Mouse (Mus musculus): ENCODE results near the gene Lrp4.

The Lrp4 gene

DNA sequence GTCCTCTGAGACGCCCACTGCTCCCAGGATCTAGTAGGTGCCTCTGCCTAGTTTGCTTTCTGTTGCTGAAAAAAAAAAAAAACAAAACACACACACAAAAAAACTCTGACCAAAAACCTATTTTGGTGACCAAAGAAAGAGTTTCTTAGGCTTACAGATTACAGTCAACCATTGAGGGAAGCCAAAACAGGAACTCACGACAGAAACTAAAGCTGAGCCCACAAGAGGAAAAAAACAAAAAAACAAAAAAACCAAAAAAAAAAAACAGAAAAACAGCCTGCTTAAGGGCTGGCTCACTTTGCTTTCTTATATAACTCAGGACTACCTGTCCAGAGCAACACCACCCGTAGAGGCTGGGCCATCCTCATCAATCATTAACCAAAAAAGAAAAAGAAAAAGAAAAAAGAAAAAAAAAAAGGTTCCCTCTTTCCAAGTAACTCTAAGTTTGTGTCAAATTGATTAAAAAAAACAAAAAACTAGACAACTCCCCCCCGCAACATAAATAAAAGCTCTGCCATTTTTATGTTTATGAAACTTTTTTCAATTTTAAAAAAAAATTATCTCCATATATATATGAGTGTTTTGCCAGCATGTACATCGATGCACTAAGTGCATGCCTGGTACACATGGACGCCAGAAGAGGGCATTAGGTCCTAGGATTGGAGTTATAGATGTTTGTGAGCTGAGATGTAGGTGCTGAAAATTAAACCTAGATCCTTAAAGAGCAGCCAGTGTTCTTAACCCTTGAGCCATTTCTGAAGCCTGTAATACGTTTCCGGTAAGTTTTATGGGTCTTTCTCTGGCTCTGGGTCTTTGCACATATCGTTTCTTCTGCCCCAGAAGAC is 3.9 kb upstream of the Lrp4 start:
- DNase-seq (ENCODE audit: low spot score), result no peak

DNA sequence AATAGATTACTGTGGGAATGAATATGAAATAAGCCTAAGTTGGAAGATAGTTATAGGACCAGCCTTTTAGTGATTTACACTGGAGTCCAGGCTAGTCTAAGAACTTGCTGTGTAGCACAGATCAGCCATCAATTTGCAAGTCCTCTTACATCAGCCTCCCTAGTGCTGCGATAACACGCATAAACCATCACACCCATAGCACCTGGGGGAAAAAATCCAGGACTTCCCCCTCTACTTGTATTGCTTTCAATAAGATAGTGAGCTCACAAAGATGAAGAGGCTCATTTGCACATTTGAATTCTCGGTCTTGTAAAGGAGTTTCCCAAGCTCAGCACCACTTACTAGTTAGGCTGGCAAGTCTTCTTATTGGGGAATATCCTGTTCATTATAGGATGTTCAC is 2.9 kb upstream of the Lrp4 start:
- DNase-seq (ENCODE audit: low spot score), result no peak

- DNase-seq (ENCODE audit: low spot score), result peak; percentile 14
Observed at GRCm38 (mm10) chr2:91455826-91456225, 1.5 kb upstream of the Lrp4 start.

DNA sequence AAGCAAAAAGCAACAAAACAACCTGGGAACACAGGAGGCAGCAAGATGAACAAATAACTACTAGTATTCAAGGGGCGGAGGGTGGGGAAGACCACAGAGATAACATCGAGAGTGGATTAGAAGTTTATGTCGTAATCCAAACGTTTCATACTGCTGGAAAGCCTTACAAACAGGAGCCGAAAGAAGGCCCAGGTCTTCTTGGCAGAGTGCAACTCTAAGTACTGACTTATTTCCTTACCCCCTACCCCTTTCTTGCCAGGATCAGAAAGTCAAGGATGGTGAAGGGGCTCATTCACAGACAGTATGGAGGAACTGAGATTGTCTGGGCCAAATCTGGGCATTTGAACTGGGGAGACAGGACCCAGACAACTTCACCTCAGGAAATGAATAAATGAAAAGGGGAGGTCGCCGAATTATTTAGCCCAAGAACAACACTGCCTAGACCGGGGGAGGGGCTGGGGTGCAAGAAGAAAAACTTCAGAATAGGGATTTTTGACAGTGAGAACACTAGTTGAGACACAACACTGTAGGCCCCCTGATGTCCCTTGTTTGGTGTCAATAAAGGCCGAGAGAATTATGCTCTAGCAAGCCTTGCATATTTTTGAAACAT is 715 bp upstream of the Lrp4 start:
- no peak for DNase-seq (ENCODE audit: low spot score)

DNA sequence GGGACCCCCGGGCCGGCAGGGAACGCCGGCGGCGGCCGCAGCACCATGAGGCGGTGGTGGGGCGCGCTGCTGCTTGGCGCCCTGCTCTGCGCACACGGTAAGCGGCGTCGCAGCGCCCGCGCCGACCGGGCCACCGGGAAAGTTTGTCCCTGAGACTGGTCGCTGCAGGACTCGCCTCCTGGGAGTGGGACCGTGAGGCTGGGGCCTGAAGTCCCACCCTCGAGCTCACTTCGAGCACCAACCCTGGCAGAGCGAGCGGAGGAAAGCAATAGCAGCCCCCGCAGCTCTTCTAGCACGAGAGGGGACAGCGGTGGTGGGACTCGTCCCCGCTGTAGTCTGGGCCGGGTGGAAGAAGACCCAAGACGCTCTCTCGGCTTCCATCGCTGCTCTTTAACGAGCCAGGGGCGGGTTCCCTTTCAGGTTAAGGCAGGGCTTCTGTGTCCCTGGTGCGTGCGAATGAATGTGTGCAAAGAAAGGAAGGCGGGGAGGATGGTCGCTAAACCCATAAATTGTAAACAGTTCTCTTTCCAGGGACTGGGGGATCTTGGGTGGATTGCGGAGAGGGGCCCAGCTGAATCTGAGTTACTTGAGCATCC is 443 bp downstream of the Lrp4 start:
- DNase-seq (ENCODE audit: low spot score), result no peak

GRCm38 (mm10) chr2:91458252-91458672 is 951 bp downstream of the Lrp4 start:
- no peak for DNase-seq (ENCODE audit: low spot score)

DNA sequence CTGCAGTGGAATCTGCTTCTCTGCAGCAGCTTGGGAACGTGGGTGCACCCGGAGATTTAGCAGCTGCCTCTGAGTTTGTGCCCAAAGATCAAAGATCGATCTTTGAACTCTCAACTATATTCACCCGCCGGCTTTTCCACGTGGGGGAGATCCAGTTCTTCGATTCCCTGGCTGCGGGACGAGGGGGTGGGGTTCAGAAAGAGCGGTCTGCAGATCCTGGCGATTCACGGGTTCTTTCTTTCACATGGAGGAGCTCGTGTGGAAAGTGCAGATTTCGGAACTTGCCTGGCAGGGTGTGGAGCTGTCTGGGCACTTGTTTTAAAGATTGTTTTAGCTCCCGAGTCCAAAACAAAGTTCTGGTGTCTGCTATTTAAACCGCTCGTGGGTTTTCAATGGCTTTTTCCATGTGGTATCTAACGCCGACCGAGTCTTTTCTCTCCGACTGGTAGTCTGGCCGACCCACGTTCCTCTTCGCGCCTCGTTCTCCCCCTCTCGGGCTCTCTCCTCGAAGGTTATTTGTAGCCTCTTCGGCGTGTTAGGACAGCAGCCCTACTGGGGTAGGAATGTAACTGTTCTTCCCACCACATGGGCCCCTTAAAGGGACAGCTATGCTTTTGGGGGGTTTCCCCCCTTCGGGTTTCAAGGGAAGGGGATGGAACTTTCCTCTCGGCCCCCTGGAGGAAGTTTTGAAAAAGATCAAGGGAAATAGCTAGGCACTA is 1.5 kb downstream of the Lrp4 start:
- DNase-seq (ENCODE audit: low spot score), result no peak

DNA sequence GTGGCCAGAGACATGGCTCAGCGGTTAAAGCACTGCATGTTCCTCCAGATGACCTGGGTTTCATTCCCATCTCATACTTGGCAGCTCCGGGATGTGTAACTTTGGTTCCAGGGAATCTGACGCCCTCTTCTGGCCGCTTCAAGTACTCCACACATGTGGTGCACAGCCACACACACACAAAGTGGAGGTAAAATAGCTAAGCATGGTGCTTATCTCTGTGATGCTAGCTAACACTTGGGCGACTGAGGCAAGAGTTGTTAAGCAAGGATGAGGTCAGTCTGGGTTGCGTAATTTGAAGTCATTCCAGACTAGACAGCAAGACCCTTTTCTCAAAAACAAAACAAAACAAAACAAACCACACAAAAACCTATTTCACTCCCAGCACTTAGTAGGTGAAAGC is 2.8 kb downstream of the Lrp4 start:
- DNase-seq (ENCODE audit: low spot score), result no peak

DNA sequence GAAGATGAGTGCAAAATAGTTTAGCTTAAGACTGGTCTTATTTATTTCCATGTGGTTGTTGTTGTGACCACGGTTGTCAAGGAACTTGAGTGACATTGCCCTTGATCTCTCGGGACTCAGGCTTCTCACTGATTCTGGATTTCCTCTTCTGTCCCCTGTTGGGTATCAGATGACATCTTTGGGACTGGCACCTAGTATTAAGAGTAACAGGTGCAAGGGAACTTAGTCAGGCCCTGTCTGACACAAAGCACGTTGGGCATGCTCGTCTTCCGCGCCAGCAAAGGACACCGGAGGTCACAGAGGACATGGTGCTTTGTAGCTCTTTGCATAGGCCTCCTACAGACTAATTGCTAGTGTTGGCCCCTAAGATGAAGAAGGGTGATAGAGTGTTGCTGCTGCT is 3.5 kb downstream of the Lrp4 start:
- DNase-seq (ENCODE audit: low spot score), result no peak

DNA sequence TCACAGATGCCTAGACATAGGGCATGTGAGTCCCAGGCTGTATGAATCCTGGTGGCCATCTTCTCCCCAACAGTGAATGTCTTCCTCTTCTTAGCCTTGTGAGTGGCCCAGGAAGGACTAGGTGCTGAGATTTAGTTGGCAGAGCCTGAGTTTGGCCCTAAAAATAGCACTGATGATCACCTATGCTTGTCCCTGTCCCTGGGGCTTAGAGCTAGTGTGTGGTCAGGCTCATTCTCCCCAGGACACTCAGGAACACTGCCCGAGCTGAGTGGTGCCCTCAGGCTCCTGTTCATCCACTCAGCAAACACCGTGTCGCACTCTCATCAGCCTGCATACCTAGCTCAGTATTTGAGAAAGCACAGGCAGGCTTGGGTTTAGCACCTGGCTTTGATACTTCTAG is 4.0 kb downstream of the Lrp4 start:
- DNase-seq (ENCODE audit: low spot score), result no peak

DNA sequence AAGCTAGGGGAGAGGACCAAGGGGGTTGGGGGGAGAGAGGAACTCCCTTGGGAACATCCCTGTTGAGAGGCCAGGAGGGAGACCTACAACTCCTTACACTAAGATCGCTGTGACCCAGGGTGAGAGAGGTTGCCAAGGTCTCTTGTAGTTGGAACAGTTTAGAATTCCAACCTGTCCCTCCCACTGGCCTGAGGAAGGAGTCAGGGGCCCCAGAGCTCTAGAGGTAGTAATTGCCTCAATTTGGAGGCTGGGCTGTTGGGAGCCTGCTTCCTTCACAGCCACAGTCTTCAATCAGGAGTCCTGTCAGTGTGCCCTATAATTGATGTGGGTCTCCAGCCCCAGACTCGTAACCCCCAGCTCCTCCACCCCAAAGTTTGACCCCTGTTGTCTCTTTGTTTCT is 4.9 kb downstream of the Lrp4 start:
- no peak for DNase-seq (ENCODE audit: low spot score)

DNA sequence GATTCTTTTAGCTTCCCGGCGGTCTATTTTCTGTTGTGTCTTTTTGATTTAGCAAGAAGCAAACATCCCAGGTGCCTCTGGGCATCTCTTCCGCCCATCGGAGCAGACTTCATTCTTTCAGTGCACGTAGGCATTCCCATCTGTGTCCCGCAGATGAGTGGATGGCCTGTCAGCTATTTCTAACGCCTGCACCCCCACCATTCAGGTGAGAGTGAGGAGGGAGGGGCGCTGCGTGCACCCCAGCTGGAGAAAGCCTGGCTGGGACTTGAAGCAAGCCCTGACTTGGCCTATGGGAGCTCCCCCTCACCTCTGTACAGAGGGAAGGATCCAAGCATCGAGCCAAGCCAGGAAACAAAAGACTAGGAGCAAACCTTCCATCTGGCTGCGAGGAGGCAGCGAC is 5.4 kb downstream of the Lrp4 start:
- DNase-seq (ENCODE audit: low spot score), result no peak

- no peak for DNase-seq (ENCODE audit: low spot score)
Observed at GRCm38 (mm10) chr2:91465934-91466333, 8.6 kb downstream of the Lrp4 start.

GRCm38 (mm10) chr2:91467613-91468012 is 10.3 kb downstream of the Lrp4 start:
- DNase-seq (ENCODE audit: low spot score), result no peak

- DNase-seq (ENCODE audit: low spot score), result no peak
Observed at GRCm38 (mm10) chr2:91470055-91470647, 12.8 kb downstream of the Lrp4 start.

- no peak for DNase-seq (ENCODE audit: low spot score)
Observed at GRCm38 (mm10) chr2:91474358-91474757, 17.0 kb downstream of the Lrp4 start.

- no peak for DNase-seq (ENCODE audit: low spot score)
Observed at GRCm38 (mm10) chr2:91475791-91476190, 18.5 kb downstream of the Lrp4 start.

- no peak for DNase-seq (ENCODE audit: low spot score)
Observed at GRCm38 (mm10) chr2:91476251-91476661, 18.9 kb downstream of the Lrp4 start.

GRCm38 (mm10) chr2:91476841-91477240 is 19.5 kb downstream of the Lrp4 start:
- DNase-seq (ENCODE audit: low spot score), result no peak

GRCm38 (mm10) chr2:91480399-91480801 is 23.1 kb downstream of the Lrp4 start:
- DNase-seq (ENCODE audit: low spot score), result no peak

DNA sequence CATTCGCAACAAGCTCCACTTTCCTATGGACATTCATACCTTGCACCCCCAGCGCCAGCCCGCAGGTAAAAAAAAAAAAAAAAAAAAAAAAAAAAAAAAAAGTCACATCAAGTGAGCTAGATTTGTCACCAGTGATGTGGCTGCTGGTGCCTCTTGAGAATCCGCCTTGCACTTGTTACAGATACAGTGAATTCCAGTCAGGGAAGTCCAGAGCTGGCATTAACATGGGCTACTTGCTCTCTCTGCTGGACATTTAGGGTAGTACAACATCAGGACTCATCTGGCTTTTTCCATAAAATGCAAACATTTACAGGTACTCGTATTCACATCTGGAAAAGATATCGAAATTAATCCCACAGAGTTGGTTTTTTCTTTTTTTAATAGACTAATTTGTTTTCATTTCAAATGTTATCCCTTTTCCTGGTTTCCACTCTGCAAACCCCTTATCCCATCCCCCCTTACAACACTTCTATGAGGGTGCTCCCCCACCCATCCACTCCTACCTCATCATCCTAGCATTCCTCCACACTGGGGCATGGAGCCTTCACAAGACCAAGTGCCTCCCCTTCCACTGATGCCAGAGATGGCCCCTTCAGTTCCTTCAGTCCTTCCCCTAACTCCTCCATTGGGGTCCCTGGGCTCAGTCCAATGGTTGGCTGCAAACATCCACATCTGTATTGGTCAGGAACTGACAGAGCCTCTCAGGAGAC is 23.6 kb downstream of the Lrp4 start:
- DNase-seq (ENCODE audit: low spot score), result peak; percentile 48

GRCm38 (mm10) chr2:91484698-91485097 is 27.4 kb downstream of the Lrp4 start:
- no peak for DNase-seq (ENCODE audit: low spot score)

Measured in c-Kit-positive CD71-positive TER-119-positive erythroid progenitor cells, embryonic 14.5 days (primary cell).